Mouse (Mus musculus) right cerebral cortex, adult 2 months (tissue): ENCODE data around the gene Jmjd7.
A peak's percentile ranks its signal among the peaks of the same experiment; 100 is the strongest.

Experiments used
- DNase-seq, 2 experiments: peaks; one replicate each; pipeline ENCODE4 v3.0.0; 2021 to 2022; ENCODE audit warnings: low spot score in 2 of 2

Jmjd7 gene

DNA sequence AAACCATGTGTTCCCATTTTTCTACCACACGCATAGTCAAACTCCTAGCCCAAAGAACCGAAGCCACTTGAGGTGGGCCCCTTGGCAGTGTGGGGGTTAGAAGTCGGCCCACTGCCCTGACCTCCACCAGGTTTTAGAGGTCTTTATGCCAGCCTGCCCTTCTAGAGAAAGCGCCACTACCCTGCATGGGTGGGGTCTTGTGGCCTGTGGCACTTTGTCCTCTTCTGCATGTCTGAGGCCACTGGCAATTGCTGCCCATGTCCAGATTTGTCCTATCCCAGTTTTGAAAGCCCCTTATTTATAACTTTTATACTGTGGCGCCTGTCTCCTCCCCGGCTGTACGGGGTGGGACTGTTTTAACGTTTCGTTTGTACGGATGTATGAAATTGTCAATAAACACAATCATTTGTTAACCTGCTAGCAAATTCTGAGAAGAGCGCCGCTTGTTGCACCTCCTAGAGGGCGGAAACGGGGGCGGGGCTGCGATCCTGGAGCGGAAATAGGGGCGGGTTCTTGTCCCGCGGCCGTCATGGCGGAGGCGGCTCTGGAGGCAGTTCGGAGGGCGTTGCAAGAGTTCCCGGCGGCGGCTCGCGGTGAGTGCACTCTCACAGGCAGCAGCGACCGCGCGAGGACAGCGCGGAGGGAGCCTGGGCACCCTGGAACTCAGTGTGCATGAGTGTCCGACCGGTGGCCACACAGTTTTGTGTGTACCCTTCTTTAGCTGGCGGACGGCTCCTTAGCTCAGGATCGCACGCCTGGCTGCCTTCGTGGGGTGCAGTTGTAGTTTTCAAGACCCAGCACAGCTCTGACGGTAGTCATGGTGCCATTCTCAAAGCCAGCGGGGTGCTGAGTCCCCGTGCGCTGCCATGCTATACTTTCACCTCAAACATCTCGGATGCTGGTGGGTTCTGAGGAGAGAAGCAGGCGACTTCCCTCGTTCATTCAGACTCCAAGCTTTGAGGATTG is at the start of gene Jmjd7, which contains the start of gene Gm28042:
Jmjd7 (plus strand) TSS at position 500 of the 966 bp plus-strand sequence.
Gm28042 (plus strand) TSS at position 510 of the 966 bp plus-strand sequence.
- DNase-seq: peak; percentile 88

- no peak for DNase-seq
Observed at GRCm38 (mm10) chr2:119980343-119980986, 46.8 kb upstream of the Jmjd7 start.

DNA sequence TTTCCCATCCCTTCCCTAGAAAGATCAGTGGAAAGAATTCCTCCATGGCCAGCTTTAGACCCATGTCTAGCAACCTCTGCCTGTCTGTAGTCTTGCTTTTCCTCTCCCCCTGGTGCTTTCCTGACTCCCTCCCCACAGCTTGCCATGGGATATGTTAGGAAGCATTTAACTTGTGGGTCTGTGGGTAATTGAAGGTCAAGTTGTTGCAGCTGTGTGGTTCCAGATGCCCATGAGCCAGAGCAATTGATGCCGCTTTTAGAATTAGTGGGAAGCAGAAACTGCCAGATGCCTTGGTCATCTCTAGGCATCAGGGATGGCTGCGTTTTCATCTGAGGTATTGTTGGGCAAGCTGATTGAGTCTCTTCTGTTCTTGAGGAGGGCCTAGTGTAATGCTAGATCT is 45.7 kb upstream of the Jmjd7 start:
- no peak for DNase-seq

DNA sequence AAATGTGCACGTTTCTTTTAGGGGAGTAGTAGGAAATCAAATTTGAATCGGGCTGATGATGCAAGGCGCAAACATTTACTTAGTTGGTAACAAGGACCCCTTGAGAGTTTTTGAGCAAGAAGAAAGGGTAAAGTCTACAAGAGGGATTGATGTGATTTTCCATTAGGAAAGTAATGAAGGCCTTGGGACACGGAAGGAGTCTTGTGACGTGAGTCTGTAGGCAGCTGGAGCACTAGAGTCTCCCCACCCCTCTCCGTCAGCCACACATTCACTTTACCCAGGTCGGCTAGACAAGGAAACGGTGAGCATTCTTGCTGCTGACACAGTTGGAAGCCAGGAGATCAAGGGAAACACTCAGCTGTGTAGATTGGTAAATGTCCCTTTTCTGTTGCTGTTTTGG is 41.4 kb upstream of the Jmjd7 start:
- no peak for DNase-seq

DNA sequence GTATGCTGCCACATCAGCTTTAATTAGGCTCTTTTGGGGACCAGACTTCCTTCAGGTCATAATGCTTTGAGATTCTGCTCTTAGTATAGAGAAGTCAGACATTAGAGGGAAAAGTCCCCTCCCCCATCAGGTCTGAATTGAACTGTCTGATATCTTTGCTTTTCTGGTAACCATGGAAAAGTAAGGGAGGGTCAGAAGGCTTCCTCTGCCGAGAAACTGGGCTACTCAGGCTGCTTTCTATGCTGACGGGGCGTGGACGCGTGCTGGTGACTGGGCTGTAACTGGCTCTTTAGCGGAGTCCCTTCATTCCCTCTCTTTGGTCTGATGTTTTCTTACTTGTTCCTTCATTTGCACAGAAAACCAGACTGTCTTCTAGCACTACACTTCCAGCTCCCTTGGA is 40.9 kb upstream of the Jmjd7 start:
- DNase-seq: no peak

GRCm38 (mm10) chr2:119987441-119987840 is 39.8 kb upstream of the Jmjd7 start:
- DNase-seq: no peak

- DNase-seq: no peak
Observed at GRCm38 (mm10) chr2:119988952-119989351, 38.3 kb upstream of the Jmjd7 start.

- DNase-seq: no peak
Observed at GRCm38 (mm10) chr2:119990881-119991280, 36.4 kb upstream of the Jmjd7 start.

DNA sequence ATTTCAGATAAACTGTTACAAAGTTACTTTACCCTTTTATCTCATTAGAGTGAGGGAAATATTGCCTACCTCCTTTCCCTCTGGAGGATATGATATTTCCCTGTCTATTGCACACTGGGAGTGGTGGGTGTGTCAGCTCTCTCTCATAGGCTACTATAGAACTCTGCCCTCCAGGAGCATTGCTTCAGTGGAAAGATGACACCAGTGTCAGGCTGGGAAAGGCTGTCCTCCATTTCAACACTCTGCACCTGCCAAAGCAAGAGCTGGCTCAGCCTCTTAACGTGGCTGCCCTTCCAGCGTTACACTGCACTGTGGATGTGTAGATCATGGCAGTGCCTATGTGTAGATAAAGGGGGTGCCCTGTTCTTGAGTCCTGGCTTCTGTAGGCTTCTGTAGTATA is 34.9 kb upstream of the Jmjd7 start:
- DNase-seq: no peak

GRCm38 (mm10) chr2:119993515-119993914 is 33.8 kb upstream of the Jmjd7 start:
- DNase-seq: no peak

- no peak for DNase-seq
Observed at GRCm38 (mm10) chr2:119994839-119995238, 32.4 kb upstream of the Jmjd7 start.

DNA sequence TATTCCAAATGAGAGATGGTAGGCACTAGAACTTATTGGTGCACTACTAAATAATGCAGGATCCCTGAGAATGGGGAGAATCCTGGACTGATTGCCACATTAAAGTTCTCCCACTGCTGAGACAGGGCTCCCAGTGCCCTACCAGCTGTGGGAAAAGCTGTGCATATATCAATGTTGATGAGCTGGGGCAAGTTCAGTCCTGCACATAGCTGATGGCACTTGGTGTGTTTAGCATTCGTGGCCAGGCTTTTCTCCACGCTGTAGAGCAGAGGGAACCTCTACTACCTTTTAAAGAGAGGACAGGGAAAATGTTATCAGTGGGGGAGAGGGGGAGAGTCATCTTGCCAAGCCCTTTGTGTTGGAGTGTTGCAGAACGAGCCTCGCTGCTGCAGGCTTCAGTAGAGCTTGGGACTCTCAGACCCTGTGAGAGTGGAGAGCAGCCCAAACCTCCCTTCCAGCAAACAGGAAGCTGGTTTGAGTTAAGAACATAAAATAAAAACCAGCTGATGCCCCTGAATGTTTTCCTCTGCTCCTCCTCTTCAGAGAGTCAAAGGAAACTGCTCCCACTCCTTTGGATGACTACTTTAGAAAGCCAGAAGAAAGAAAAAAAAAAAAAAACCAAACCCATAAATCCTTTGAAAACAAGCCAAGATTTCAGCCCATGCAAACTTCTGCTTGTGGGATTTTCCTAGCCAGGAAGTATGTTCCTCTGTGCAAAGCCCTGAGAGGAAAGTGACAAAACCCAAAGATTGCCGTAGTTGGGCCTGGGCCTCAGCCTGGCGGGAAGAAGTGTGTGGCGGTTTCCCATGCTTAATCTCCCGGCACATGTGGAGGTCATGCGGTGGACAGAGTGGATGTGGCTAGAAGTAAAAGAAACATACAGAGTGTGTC is 31.6 kb upstream of the Jmjd7 start:
- no peak for DNase-seq

GRCm38 (mm10) chr2:119997354-119997753 is 29.9 kb upstream of the Jmjd7 start:
- no peak for DNase-seq

DNA sequence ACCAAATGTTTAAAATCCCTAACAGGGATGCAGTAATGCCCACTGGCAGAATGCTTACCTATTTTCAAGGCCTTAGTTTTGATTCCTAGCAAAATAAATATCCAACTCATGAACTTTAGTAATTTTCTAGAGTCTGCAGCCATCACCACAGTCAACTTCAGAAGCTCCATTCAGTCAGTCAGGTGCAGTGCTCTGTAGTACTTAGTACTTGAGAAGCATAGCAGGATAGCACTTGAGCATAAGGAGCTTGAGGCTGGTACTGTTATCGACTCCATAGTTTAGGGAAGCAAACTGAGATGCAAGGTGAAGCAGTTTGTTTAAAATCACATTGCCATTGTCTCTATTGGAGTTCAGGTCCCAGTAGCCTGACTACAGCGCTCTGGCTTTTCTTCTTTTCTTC is 27.6 kb upstream of the Jmjd7 start:
- DNase-seq: no peak

DNA sequence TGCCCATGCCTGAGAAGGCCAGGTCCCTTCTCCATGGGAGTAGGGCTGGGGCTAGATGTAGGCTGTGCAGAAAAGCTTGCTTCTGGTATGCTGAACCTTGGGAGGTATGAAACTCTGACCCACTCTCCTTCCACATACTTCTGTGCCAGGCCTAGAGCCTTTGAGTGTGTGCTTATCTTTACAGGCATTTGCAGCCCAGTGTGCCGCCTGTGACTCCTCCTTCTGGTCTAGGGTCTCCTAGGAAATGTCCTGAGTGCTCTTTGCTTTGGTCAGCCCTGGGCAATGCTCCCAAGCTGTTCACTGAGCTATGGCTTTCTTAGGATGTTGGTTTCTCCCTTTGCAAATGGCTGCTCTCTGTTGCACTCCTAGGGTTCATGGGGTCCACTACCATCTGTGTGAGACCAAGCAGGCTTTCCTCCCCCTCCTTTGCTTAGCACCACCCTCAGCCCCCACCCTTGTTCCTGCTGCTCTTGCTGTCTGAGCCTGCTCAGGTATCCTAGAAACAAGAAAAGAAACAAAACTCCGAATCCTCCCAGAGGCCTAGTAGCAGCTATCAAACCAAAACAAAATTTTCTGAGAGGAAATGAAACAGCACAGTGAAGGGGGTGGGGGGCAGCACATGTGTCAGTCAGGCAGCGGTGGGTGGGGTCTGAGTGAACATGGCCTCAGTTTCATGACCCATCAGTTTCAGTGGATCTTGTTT is 26.2 kb upstream of the Jmjd7 start:
- DNase-seq: no peak

DNA sequence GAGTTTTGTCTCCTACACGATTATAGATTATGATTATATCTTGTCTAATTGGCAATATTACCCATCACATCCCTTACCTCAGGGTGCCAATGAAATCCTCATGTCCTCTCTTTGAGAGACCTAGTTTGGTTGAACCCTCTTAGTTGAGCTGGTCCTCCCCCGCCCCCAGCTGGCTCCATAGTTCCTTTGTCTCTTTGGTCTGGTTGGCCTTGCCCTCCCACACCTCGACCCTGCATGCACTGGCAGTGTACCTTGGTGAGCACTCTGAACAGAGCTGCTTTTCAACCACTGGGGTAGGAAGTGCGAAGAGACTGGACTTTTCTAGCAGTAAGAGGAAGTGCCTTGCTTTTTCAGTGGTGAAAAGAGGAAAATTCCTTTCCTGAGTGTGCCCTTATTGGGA is 25.3 kb upstream of the Jmjd7 start:
- no peak for DNase-seq

- no peak for DNase-seq
Observed at GRCm38 (mm10) chr2:120003970-120004369, 23.3 kb upstream of the Jmjd7 start.

DNA sequence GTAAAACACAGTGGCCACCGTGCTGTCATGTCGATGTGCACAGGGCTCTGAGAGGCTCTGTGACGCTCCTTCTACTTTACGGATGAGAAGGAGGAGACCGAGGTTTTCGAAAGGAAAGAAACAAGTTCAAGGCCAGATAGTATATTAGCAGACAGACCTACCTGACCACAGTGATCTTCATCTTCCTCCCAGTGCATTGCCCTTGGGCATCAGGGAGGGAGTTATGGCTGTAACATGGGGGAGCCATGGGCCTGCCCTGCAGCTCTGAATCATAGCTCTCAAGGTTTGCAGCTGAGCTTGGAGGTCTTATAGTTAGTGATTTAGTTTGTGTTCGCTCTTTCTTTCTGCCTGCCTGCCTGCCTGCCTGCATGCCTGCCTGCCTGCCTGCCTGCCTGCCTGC is 20.6 kb upstream of the Jmjd7 start:
- DNase-seq: no peak

- no peak for DNase-seq
Observed at GRCm38 (mm10) chr2:120007680-120008210, 19.5 kb upstream of the Jmjd7 start.

DNA sequence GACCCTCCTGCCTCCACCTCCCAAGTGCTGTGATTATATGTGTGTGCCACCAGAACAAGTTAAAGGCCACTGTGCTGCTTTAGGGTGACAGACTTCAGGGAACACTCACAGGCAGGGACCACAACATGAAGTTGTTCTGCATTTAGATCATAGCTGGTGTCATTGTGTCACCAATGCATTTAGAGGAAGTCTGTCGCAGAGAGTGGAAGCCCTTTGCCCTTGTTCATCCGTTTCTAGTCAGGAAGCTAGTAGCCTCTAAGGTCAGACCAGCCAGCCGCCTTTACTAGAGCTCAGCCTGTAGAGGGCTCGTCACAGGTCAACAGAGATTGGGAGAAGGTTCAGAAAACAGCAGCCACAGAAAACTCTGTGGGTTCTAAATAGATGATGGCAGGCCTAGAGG is 18.6 kb upstream of the Jmjd7 start:
- DNase-seq: no peak
